Mouse (Mus musculus) right cerebral cortex, adult 2 months (tissue): ENCODE measurements around the gene Ceacam19.

Experiments used
- DNase-seq, 2 experiments: peaks; one replicate each; pipeline ENCODE4 v3.0.0; 2021 to 2022; ENCODE audit warnings: low spot score in 2 of 2

The Ceacam19 gene

DNA sequence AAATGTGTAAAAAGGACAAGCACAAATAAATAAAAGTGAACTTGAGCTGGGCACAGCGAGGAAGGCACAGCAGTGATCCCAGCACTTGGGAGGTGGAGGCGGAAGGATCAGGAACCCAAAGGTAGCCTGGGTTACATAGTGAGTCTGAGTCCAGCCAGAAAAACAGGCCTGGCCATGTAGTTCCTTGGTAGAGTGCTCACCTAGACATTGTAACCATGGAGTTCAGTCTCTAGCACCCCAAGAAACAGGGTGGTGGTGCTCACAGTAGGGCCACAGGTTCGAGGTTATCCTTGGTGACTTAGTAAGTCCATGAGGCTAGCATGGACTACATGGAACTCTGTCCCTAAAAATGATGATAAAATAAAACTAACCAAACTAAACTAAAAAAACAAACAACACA is 46.8 kb downstream of the Ceacam19 start:
- DNase-seq, result no peak

DNA sequence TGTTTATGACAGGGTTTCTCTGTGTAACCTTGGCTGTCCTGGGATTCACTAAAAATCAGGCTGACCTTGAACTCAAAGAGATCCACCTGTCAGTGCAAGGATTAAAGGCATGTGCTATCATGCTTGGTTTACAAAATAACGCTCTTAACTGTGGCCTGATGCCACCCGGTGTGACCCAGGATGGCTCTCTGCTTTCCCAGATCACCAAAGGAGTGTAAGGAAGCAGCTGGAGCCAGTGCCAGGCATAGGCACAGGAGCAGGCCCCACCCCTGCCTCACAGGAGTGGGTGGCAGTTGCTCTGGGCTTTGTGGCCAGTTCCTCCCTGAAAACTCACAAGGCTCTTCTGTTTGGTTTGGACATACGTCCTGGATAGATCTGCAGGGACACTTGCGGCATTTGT is 47.4 kb downstream of the Ceacam19 start:
- DNase-seq, result no peak

DNA sequence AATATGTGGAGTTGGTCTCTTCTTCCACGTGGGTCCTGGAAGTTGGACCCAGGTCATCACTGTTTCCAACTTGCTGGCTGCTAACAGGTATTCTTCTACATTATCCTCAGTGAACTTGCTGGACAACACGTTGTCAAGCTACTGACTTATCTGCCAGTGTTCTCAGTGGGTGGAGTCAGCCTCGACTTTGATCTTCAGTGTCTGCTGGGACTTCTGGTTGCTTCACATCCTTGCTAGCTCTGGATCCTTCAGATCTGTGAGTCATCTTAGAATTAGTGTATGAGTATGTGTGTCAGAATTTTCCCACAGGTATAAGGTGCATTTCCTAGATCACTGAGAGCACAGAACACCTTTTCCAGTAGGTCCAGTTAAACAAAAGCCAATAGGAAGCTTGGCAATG is 50.9 kb downstream of the Ceacam19 start:
- DNase-seq, result no peak

DNA sequence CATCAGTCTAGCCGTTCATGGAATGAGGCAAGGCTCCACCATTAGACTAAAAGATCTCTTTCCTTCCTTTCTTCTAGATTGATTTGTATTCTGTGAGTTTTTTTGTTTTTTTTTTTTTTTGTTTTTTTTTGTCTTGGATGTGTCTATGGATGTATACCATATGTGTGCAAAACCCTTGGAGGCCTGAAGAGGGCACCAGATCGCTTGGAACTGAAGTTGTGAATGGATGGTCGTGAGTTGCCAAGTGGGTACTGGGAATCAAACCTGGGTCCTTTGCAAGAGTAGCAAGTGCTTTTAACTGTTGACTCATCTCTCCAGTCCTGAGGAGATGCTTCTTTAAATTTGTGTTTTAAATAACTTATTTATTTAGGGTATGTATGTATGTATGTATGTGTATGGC is 53.7 kb downstream of the Ceacam19 start:
- DNase-seq, result no peak

DNA sequence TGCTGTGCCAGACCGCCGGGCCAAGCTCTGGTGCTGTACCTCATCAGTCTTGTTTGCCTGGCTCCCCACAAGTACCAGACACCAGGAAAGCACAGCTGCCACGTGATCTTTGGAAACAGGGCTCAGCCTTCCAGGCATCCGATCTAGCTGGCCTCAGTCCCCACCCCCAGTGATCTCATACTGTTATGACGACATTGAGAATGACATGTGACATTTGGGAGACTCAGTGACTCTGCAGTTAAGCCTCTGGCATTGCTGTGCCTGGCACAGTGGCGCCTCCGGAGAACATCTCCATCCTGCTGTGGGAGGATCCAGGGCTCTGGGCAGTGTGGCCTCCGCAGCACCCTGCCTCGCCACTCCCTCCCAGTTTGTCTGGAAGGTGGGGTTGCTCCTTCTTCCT is 55.9 kb downstream of the Ceacam19 start:
- no peak for DNase-seq

DNA sequence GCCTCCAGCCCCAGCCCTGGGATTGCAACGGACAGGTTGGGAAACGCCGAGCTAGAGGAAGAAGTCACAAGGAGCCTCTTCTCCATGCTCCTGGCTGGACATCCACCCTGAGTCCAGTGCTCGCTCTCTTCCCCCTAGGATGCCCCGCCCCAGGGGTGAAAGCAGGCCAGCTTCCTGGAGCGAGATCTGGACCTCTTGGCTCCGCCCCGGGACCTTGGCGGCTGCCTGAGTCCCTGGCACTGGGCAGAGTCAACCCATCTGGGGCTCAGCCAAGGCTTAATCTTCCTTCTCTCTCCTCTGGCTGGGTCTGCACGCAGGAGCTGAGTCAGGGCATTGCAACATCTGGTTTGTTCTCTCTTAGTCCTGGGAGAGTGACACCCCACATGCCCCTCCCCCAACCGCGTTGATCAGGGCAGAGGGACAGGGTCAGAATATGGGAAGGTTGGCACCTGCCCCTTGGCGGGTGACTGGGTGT is 57.0 kb downstream of the Ceacam19 start:
- no peak for DNase-seq

DNA sequence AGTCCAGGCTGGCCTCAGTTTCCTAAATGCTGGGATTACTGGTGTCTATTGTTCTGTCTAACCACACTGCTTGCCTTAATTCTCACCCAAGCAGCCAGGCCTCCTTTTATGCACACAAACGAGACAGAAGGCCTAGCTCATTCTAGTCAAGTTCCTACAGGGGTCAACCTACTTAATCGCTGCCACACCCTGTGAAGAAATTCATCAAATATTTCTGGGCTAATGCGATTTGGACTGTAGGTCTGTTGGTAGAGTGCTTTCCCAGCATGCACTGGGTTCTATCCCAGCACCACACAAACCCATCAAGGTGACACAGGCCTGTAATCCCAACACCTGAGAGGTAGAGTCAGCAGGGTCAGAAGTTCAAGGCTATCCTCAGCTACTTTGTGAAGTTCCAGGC is 58.1 kb downstream of the Ceacam19 start:
- DNase-seq, result no peak

DNA sequence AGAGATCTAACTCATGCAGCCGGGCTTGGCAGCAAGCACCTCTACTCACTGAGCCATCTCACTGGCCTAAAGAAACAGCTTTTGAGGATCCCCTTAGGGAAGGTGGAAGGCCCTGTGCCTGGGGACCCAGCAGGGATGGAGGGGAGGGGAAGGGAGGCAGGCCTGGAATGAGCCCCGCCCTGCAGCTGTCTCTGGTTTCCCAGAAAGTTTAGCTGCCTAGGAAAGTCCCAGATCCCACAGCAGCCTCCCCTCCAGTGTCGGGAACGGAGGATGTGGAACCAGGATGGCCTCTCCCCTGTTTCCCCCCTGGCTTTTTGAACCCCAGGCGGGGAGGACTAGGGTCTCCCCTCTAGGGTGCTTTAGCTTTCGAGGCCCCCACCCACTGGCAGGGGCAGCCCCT is 61.0 kb downstream of the Ceacam19 start:
- no peak for DNase-seq
